Mouse (Mus musculus): ENCODE results near the gene Clec3a.
A peak's percentile ranks its signal among the peaks of the same experiment; 100 is the strongest.

Clec3a gene

GRCm38 (mm10) chr8:114417786-114418185 lies at the start of gene Clec3a:
TSS of gene Clec3a (plus strand) at chr8:114418086.
- no peak for DNase-seq (ENCODE audit: low spot score in 2 of 2)

- DNase-seq (ENCODE audit: low spot score in 2 of 2): peak; percentile 83 to 84
Measured at GRCm38 (mm10) chr8:114369038-114369976, 48.6 kb upstream of the Clec3a start.

GRCm38 (mm10) chr8:114374390-114374789 lies 43.5 kb upstream of the Clec3a start:
- DNase-seq (ENCODE audit: low spot score in 2 of 2): no peak

DNA sequence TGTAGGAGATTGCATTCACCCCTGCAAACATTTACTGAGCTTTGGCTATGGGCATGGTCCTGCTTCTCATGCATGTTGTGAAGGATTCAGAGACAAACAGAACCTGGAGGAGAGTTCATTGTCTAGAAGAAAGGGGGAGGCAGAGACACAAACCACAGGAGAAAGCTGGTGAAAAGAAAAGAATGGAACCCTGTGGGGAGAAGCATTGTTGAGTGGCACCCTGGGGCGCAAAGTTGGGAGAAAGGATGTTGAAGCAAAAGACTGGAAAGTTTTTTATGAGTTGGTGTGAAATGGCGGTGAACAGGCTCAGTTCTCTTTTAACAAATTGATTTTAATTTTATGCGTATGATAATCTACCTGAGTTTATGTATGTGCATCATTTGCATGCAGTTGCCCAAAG lies 33.7 kb upstream of the Clec3a start:
- DNase-seq (ENCODE audit: low spot score in 2 of 2): no peak

DNA sequence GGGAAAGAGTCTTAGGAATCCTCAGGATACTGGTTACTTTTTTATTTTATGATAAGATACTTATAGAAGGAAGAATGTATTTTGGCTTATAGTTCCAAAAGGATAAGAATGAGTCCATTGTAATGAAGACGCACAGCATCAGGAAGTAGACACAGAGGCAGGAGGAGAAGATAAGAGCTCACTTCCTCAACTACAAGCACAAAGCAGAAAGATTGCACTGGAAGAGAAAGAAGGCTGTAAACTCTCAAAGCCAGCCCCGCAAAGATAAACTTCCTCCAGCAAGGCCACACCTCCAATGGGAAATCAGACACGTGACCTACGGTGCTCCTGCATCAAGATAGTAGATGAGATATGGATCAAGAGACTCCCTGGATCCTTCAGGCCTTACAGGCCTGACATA lies 30.4 kb upstream of the Clec3a start:
- DNase-seq (ENCODE audit: low spot score in 2 of 2): no peak

DNA sequence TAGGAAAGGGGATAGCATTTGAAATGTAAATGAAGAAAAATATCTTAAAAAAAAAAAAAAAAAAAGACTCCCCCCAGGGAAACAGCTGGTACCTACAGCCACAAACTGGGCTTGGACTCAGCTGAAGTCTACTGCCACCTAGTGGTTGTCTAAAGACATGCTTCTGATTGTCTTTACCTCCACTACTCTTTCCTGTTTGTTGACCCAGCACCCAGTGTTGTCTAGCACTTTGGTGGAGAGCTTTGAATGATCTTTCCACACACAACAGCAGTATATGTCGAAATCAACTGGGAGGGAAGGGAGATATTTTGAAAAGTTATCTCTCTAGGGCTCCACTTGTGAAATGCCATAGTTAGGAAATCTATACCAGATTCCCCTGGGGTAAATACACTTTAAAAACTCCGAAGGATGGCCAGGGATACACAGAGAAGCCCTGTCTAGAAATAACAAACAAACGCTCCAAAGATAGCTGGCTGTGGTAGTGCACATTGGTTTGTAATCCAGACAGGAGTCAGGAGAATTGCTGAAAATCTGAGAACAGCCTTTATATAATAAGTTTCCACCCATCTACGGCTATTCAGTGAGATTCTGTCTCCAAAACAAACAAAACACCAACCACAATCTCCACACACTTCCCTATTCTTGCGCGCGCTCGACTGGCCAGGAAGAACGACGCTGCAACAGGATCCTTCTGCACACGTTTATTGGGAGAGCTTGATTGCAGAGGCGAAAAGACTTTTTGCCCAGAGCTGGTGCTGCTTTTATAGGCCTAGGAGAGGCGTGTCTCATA lies 27.2 kb upstream of the Clec3a start:
- DNase-seq (ENCODE audit: low spot score in 2 of 2): no peak

GRCm38 (mm10) chr8:114398326-114398725 lies 19.6 kb upstream of the Clec3a start:
- no peak for DNase-seq (ENCODE audit: low spot score in 2 of 2)

GRCm38 (mm10) chr8:114399273-114399672 lies 18.6 kb upstream of the Clec3a start:
- DNase-seq (ENCODE audit: low spot score in 2 of 2): no peak

GRCm38 (mm10) chr8:114401679-114402078 lies 16.2 kb upstream of the Clec3a start:
- DNase-seq (ENCODE audit: low spot score in 2 of 2): no peak

GRCm38 (mm10) chr8:114411421-114411820 lies 6.5 kb upstream of the Clec3a start:
- DNase-seq (ENCODE audit: low spot score in 2 of 2): no peak

DNA sequence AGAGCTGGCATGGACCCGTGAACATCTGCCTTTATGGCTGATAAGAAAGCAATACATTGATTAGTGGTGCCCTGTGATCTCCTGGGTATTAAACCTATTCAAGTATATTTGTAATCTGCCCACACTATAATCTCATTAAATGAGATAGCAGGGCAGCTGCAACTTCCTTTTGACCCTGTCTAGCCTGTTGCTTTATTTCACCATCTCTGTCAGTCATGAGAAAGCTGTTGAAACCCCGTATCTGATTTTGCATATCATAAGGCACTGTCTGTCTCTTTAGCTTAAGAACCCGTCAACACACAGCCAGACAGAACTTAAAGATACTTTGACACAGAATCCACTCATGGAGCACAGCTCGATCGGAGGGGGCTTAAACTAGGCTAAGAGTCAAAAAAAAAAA lies 600 bp downstream of the Clec3a start:
- no peak for DNase-seq (ENCODE audit: low spot score in 2 of 2)

GRCm38 (mm10) chr8:114418904-114419303 lies 1.0 kb downstream of the Clec3a start:
- no peak for DNase-seq (ENCODE audit: low spot score in 2 of 2)

DNA sequence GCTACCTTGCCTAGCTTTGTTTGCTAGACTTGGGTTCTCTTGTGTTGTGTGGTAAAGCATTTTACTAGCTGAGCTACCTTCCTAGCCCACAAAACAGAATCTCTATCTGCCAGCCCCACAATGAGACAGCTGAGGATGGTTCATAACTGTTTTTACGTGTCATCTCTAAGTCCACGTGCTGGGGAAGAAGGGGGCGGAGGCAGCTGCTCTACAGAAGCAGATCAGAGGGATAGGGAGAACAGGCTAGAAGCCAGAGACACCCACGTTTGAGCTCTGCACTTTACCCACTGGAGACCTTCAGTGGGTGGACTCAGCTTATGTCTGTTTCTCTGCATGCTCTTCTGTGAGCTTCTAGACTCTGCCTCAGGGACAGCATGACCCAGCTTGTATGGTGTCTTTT lies 3.7 kb downstream of the Clec3a start:
- no peak for DNase-seq (ENCODE audit: low spot score in 2 of 2)

DNA sequence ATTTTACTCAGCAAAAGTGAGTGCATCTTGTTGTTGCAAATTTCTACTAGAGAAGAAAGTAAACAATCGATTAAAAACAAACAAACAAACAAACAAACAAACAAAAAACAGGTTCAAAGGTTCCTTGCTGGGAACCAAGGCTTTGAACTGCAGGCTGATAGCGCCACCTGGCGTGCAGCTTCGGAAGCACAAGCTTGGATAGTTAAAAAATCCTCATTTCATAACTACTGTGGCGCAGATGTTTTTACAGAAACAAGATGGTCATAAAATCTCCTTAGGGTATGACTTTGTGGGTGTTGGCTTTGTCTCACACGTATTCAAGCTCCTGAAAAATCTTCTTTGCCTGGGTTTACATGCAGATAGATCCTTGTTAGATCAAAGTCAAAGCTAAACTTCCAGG lies 20.4 kb downstream of the Clec3a start:
- DNase-seq (ENCODE audit: low spot score in 2 of 2): peak; percentile 50 to 70

DNA sequence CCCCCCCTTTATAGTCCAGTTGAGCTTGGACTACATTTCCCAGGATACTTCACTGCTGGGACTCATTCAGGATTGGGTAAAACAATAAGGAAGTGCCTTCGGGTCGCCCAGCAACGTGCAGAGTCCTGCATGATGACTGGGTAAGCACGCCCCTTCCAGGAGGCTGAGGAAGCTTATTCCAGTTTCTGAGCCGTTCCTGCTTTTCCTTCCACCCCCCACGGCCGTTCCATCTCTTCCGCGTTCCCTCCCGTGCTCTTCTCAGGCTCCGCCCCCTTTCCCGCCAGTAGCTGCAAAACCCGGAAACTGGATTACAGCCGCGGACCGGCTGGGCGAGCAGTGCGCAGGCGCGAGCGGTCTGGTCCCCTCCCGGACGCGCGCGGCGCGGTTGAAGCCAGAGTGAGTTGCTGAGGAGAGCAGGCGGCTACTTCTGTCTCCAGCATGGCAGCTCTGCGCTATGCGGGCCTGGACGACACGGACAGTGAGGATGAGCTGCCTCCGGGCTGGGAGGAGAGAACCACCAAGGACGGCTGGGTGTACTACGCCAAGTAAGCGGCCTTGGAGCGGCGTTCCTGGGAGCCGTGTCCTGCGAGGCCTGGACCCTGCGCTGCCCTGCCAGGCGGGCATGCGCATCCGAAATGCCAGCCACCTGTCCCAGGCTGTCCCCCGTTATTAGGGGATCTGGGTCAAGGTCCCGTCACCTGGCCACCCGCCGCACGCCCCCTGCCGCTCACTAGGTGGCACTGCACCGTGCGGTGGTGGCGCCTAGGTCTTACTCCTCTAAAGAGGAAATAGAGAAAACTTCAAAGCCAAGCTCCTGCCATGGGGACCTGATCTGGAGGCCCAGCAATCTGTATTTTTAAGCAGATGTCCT lies 21.7 kb downstream of the Clec3a start, which contains the start of gene Wwox:
Gene Wwox, plus strand, starts transcription at position 322 of the 871 bp plus-strand sequence.
- DNase-seq (ENCODE audit: low spot score in 2 of 2): peak; percentile 100

- no peak for DNase-seq (ENCODE audit: low spot score in 2 of 2)
Measured at GRCm38 (mm10) chr8:114440205-114440589, 22.3 kb downstream of the Clec3a start.

GRCm38 (mm10) chr8:114441616-114442015 lies 23.7 kb downstream of the Clec3a start:
- no peak for DNase-seq (ENCODE audit: low spot score in 2 of 2)

DNA sequence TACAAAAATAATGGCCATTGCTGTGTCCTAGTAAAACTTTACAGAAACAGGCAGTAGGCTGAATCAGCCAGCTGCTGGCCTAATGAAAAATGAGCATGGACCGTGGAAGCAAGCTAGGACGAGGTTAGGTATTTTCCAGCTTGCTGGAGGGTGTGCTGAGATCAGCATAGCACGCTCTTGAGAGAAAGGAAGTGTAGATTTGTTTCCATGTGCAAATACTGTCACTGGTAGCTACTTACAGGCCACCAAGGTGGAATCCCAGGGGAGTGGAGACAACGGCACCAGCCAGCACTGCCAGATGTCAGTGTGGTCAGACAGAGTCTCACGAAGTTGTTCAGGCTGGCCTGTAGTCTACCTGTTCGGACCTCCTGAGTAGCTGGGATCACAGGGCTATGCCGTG lies 29.0 kb downstream of the Clec3a start:
- no peak for DNase-seq (ENCODE audit: low spot score in 2 of 2)

- no peak for DNase-seq (ENCODE audit: low spot score in 2 of 2)
Measured at GRCm38 (mm10) chr8:114452278-114452677, 34.4 kb downstream of the Clec3a start.

DNA sequence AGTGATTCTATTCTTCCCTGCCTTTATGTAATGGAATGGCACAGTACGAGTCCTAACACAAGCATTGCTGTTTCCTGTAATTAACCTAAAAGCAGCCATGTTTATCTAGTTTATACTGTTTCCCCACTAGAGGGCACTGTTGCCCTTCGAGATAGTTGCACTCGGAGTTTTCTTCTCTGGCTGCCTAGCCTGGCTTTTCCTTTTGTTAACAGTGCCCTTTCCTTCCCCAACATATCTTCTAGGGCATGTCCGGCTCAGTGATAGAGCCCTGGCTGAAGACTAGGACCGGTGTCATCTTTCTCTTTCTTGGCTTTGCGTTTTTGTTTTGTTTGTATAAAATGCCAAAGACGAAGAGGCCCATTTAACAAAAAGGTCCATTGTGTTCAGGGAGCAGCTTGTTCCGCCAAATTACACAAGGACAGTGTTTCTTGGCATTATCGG lies 34.9 kb downstream of the Clec3a start:
- DNase-seq (ENCODE audit: low spot score in 2 of 2): peak in 1 of 2 experiments; percentile 56

DNA sequence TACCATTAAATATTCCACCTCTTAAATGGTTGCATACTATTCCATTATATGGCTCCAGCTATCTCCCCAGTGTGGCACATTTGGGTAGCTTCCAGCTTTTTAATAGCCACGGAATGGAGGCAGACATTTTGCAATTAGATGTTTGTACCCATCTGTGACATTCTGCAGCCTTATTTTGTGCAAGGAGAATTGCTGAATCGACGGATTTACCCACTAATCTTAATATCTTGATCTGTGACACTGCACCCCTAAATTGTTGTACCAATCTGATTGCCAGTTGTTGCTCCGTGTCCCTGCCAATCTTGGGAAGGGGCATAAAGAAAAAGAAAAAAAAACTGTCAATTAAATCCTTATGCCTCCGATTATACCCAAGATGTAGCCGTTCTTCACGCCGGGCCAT lies 37.4 kb downstream of the Clec3a start:
- DNase-seq (ENCODE audit: low spot score in 2 of 2): no peak

GRCm38 (mm10) chr8:114455953-114456352 lies 38.1 kb downstream of the Clec3a start:
- no peak for DNase-seq (ENCODE audit: low spot score in 2 of 2)

All from frontal cortex, postnatal 25 days (tissue).